Mouse (Mus musculus): ENCODE data around the gene Cyp19a1.
A peak's percentile ranks its signal among the peaks of the same experiment; 100 is the strongest.

The Cyp19a1 gene

DNA sequence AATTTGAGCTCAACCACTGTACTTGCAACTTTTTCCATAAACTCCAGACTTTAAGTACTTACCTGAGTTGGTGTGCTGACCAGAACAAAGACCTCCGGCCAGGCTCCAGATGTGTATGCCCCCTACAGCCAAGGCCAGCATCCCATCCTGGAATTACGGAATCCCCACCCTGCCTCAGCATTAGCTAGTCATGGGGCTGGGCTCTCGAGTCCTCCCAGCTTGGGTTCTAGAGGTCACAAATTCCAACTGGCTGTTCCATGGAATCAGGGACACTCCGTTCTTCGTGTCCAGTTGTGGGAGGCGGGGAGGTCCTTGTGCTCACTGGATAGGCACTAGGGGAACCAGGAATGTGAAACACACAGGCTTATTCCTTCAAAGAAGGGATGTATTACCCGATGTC lies at the start of gene Cyp19a1:
Gene Cyp19a1 (minus strand): TSS at position 101 of the 400 bp plus-strand sequence.
- DNase-seq (ENCODE audit: low spot score), result no peak

DNA sequence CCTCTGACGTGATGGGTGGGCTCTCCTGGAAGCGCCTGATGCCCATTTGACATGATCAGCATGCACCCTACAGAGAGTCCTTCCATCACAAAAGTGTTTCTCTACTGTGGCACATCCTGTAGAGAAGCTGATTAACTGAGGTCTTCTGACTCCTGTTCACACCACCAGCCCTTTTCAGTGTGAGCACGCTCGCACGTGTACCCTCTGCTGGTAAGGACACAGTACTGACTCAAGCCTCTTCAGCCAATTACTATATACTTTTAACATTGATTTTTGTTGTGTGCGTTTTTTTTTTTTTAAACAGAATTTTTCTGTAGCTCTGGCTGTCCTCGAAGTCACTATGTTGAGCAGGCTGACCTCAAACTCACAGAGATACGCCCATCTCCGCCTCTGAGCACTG lies 48.5 kb upstream of the Cyp19a1 start:
- DNase-seq (ENCODE audit: low spot score), result no peak

DNA sequence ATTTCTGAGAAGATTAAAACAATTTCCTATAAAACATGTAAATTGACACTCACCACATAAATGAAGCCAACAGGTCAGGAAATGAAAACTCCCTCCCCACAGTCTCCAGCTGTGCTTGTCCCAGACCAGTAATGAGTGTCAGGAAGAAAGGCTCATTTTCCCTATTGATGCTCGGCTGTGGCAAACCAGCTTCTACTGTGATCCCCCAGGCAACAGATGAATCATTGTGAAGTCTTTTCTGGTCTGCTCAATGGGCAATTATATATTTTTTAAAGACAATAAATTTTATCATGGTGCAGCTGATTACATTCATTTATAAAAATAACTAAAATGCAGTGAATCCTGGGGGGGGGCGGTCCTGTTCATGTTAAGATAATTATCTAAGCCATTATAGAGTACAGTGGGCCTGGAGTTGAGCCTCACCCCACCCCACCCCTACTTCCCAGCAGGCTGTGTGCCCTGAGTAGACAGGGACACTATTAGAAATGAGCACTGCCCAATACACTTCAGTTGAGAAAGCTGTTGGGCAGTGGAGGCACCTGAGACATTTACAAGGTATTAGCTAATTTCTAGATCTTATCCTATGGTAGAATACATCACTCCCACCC lies 40.9 kb upstream of the Cyp19a1 start:
- DNase-seq (ENCODE audit: low spot score), result no peak

DNA sequence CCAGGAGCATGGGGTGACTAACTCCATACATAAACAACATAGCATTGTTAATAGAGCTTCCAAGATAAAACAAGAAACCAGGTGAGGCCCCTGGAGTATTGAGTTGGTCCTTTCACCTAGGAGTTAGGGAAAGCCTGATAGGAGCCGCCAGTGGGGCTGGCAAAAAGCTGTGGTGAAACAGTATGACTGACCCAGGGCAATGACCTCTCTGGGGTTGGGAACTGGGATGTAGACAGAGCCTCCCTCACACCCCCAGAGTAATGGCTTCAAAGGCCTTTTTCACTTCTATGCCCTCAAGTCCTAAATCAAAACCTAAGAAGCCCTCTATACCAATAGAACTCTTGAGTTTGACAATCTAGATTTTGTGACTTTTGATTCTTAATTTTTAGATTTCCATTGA lies 40.3 kb upstream of the Cyp19a1 start:
- no peak for DNase-seq (ENCODE audit: low spot score)

DNA sequence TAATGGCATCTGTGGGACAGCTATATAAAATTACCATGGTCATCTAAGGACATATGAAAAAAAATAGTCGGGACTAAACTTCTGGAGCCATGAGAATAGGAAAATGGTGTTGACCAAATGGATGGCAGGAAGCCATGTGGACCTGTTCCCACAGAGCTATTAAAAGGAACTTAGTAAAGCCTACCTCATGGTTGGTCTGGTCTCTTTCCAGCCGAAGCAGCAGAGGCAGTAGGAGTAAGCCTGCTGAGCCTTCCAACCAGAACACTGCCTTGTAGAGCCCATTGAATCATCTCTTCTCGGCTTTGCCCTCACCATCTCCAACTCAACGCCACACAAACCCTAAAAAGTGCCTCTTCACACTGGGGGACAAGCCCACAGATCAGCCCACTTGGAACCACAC lies 33.3 kb upstream of the Cyp19a1 start:
- peak; percentile 9 for DNase-seq (ENCODE audit: low spot score)

DNA sequence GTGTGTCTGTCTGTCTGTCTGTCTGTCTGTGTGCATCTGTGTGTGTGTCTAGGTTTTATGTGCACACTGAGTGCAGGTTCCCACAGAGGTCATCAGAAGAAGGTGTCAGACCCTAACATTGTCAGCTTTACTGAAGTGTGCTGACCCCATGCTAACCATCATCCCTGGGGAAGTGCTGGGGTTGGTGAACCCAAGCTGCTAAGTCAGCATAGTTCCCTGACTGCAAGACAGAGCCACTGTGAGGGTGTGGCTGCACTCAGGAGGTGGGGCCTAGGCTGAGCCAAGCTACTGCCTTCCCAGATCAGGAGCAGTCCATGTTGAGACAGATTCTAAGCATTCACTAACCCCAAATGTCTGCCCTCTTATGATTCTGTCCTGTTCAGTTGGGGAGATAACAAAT lies 31.9 kb upstream of the Cyp19a1 start:
- DNase-seq (ENCODE audit: low spot score), result no peak

DNA sequence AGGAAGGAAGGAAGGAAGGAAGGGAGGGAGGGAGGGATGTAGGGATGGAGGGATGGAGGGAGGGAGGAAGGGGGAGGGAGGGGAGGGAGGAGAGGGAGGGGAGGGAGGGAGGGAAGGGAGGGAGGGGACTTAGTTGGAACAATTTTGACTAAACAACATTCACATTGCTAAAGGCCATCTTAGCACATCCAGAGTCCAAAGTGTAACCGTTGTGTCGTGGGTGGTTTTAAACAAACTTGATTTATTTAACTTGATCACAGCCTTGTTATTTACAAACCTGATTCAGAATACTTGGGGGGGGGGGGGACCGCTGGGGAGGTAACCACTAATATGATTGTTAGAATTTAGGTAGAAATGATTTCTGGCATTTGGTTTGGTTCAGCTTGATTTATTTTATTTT lies 31.5 kb upstream of the Cyp19a1 start:
- no peak for DNase-seq (ENCODE audit: low spot score)

DNA sequence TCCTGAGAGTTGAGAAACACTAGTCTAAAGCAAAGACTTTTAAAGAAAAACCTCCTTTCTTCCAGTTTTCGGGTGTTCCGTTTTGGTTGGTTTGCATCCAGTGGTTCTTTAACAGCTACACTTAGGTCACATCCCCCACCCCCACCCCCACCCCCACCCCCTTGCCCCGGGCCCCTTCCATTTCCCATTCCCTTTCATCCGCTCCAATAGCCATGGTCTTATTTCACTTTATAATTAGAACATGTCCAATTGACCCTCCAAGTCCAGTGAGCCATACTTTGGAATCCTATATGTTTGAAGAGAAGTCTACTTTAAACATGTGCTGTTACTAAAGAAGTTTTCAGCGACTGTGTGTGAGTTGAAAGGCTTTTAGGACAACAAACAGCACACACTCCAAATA lies 19.9 kb upstream of the Cyp19a1 start:
- no peak for DNase-seq (ENCODE audit: low spot score)

DNA sequence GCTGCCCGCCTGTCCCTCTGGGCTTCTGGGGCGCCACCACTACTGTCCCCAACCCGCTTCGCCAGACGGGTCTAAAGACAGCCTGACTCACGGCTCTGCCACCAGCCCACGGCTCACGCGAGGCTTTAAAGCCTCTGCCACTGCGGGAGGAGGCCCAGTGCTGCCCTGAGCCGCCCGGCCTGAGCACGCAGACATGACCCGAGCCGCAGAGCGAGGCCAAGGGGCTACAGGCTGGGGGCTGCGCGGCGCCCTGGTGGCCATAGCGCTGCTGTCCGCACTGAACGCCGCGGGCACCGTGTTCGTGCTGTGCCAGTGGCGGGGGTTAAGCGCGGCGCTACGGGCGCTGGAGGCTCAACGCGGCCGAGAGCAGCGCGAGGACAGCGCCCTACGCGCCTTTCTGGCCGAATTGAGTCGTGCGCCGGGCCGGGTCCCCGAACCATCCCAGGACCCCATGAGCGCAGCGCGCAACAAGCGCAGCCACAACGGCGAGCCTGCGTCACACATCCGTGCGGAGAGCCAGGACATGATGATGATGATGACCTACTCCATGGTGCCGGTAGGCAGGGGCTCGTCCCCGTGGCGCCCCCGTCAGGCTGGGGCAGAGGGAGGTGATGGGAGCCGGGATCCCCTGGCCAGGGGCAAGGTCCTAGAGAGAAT lies 18.5 kb upstream of the Cyp19a1 start, which contains the start of gene Gldn:
Gene Gldn (plus strand): TSS at position 156 of the 657 bp plus-strand sequence.
- no peak for DNase-seq (ENCODE audit: low spot score)

DNA sequence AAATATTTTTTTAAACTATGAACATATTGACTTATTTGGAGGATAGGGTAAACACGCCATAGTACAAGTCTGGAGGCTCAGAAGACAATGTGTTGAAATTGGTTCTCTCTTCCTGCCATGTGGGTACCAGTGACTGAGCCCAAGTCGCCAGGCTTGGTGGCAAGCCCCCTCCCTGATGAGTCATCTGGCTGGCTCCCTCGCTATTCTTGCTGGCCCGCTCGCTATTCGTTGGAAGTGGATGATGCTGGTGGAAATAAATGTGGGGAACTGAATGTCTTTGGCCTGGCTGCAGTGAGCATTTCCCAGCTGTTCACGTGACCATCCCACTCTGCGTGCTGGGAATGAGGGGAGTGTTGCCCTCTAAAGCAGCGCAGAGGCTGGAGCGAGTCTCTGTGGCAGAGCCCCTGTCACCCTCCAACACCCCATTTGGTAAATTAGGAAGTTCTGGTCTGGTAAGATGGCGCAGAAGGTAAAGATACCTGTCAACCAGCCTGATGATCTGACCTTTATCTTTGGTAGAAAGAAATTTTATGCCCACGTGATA lies 11.2 kb upstream of the Cyp19a1 start:
- no peak for DNase-seq (ENCODE audit: low spot score)

DNA sequence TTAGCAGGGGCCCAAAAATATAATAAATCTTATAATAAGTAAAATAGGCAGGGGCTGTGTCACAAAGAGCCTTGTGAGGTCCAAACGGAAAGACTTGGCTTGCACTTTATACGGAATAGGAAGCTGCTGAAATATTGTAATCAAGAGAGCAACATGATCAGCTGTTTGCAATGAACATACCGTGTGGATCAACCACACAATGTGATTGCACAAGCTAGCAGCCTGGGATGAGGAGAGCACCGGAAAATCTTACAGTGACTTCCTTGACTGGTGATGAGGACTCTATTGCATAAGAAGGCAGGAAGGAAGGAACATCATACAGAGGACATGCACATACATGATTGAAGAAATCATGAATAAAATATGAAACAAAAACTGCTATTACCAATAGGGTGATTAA lies 7.4 kb upstream of the Cyp19a1 start:
- DNase-seq (ENCODE audit: low spot score), result no peak

DNA sequence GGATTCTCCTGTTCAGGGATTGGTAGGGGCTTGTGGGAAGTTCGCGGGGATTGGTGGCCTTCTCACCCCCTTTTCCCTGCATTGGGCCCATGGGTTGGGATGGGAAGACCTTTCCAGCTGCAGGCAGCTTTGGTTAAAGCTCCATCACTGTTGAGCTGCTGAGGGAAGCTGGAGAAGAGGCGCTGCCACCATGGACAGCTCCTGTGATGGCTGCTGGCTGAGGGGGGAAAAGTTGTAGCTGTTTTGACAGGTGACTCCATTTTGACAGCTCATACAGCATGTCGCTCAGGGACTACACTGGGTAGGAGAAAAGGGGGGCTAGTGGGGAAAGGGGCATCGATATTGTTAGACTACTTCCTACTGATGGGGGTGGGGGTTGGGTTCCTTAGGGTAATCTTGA lies 3.0 kb upstream of the Cyp19a1 start:
- DNase-seq (ENCODE audit: low spot score), result no peak

DNA sequence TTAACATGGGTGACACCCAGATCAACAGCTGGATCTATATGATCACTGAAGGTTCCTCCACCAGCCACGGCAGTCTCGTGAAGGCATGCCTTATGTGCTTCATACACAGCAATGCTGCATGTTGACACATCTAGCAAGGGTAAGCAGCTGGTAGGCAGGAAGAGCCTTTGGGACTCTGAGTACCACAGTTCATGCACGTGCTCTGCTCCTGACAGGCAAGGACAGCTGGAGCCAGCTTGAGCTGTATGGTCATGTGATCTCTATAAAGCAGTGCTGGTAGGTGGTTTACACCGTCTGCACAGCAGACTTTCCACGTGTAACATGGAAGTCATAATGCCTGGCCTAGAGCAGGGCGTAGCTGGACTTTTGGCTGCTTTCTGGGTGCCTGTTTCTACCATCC lies 2.1 kb upstream of the Cyp19a1 start:
- DNase-seq (ENCODE audit: low spot score), result no peak

DNA sequence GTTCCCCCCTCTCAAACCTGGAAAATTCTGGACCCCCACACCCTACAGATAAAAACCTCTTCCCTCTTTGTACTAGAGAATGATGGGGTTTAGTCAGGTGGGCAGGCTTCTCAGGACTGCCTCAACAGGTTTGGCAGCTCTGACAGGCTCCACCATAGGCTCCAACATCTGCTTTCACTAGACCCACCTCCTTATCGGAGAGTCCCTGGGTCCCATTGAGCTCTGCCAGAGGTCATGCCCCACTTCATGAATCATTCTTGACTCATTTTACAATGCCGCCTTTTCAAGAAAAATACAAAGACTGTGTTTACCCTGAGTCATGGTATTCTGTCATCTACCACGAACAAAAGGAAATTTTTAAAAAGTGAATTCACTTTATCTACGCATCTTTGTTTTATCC lies 3.2 kb downstream of the Cyp19a1 start:
- DNase-seq (ENCODE audit: low spot score), result peak; percentile 18

DNA sequence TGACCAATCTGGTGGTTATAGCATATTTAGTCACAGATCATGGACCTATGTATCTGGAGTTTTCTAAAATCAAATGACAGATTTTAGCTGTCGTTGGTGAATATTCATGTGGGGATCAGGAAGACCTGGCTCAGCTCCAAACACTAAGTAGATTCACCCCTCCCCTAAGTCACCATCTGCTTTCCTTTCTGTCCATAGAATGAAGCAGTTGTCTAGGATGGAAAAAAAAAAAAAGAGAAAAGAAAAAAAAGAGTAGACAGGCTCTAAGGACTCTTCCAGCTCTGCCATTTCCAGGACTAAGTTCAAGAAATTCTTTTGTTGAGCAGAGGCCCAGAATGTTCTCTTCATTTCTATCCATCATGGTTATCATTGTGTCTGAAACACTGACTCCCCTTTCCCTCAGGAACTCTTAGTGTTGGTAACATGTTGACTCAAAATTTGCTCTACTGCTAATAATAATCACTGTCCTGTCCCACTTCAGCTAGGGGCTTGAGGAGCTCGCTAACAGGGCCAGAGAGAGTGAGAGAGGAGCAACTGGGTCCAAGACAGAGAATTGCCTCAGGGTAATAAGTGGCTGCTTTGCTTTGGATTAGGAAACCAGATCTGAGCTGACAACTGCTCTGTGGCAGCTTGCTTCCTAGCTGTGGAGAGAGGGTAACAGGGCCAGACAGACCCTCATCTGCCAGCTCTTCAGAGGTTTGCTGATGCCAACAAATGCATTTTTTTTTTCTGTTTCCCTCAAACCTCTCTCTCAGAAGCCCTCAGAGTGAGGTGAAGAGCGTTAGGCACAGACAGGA lies 22.8 kb downstream of the Cyp19a1 start:
- no peak for DNase-seq (ENCODE audit: low spot score)

DNA sequence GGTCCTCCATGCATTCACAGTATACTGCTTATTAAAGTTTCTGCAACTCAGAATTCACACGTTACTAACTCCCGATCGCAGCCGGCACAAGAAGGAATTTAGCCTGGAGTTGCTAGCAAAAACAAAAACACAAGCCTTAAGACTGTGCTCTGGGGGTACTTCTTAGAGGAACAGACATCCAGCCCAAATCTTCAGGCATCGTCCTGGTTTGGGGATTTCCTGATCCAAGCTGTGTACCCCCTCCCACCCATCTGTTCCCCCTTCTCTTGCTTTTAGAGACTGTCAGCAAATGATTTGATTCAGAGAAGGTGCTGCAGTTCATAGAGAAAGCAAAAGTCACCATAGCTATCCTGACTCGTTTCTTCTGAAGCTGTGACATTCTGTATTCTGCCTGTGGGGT lies 40.3 kb downstream of the Cyp19a1 start:
- no peak for DNase-seq (ENCODE audit: low spot score)

DNA sequence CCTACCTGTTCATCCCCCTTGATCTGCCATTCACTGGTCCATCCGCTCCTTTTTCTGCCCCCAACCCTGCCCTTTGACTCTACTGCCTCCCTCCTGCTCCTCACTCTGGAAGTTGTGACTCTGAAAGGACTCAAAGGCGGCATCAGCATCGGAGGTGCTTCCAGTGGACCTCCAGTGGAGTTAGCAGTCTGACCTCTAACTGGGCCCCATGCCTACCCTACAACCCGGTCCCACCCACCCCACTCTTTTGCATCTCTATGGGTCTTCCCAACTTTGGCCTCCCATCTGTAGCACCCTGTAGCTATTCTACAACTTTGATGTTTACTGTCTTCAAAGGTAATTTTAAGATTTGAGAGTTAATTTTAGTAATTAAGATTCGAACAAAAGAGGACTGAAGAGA lies 51.4 kb downstream of the Cyp19a1 start:
- DNase-seq (ENCODE audit: low spot score), result no peak

DNA sequence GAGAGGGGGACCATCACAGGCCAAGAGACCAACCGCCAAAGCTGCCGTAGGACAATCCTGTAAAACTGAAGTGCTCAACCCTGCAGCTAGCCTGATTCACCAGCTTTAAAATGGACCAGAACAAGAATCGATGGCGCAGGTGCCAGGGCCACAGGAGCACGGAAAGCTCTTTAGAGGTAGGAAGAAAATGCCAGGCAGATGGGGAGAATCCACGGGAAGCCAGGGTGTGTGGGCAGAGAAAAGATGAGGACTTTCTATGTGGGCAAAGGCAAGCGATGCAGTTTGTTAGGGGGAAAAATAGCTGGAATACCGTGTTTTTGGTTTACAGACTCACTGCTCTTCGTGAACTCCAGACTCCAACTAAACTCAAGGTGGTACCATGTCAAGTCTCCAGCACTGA lies 53.0 kb downstream of the Cyp19a1 start:
- DNase-seq (ENCODE audit: low spot score), result no peak

DNA sequence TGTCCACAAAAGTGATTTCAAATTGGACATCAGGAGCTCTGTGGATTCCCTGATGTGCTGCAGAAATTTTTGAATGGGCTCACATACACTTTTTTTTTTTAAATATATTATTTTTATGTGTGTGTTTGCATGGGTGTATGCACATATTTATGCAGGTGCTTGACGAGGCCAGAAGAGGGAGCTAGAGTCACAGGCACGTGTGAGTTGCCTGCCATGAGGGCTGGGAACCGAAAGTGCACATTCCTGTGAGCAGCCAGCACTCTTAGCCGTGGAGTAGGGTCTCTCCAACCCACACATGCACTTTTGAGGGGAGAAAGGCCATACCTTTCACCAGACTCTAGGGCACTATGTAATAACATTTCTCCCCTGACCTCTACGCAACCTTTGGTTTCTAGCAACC lies 73.1 kb downstream of the Cyp19a1 start:
- DNase-seq (ENCODE audit: low spot score), result no peak

DNA sequence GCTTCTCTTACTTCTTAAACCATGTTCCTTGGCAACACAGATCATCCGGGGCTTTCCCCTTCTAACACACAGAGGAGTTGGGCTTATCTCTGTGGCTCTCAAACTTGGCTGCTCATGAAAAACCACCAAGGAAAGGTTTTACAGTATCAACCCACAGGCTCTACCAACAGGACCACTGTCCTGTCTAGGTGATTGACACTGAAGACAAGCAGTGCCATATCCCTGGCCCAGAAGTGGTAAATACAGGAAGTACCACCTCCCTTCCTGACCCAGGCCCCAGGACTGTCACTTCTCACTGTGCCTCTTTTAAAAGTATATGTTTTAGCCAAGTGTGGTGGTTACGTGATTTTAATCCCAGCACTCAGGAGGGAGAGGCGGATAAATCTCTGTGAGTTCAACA lies 76.5 kb downstream of the Cyp19a1 start:
- DNase-seq (ENCODE audit: low spot score), result no peak

DNA sequence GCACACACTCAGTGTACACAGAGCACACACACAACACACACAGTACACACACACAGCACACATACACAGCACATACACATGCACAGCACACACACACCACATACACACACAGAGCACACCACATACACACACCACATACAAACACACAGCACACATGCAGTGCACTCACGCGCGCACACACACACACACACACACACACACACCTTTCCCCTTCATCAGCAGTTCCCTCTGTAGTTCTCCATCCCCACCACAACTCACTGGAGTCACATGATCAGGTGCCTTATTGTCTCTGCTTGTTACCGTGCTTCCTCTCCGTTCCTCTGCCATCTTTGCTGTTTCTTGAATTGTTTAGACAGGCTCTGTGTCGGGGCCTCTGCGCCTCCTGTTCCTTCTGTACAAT lies 85.4 kb downstream of the Cyp19a1 start:
- no peak for DNase-seq (ENCODE audit: low spot score)

DNA sequence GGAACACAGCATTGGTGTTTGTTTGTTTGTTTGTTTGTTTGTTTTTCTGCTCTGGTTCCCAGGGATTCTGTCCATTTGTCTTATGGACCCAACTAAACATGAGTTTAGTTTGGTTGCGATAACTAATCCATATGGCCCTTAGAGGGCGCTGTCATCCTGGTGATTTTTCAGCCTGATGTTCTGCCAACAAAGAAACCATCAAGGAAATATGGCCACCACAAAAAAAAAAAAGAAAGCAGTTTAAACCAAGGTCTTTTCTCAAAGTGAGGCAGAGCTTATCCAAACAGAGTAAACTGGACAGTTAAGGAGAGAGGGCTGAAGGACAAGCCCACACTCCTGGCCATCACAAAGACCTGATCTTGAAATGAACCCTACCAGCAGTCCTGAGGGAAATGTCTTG lies 86.6 kb downstream of the Cyp19a1 start:
- peak; percentile 48 for DNase-seq (ENCODE audit: low spot score)

DNA sequence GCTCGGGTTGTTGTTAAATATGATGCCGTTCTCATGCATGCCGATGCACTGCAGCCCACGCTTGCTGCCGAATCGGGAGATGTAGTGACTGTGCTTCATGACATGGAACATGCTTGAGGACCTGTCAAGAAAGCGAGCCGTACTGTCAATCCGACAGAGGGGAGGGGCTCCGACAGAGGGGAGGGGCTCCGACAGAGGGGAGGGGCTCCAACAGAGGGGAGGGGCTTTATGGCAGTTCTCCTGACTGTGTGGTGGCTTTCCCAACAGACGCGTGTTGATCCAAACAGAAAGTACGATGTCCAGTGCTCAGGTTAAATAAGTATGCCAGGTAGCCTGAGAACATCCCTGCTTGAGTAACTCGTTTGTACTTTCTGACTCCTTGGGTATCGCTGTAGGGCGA lies 87.7 kb downstream of the Cyp19a1 start:
- no peak for DNase-seq (ENCODE audit: low spot score)
